Mouse (Mus musculus) intestine, embryonic 15.5 days (tissue): ENCODE measurements around the gene Ang4. TPM values are rescaled to one million over a fixed set of nuclear protein-coding genes. Genes with fewer than 3 reads are reported as not detected.

Experiments used
- ATAC-seq: fragments of 200-750 bp; cut with Nextera tagmentation; 2 replicates; pipeline ENCODE4 v1.8.0; 2017; ENCODE audit warnings: moderate TSS enrichment, moderate library complexity
- H3K27ac ChIP-seq: fragments of 300-500 bp; sonication (generic); 2 replicates; pipeline ENCODE4 v1.5.1; 2015; ENCODE audit warnings: mild to moderate bottlenecking, inconsistent platforms
- H3K27me3 ChIP-seq: fragments of 300-500 bp; sonication (generic); replicated peaks from 2 replicates; pipeline ENCODE4 v1.6.1; 2015; ENCODE audit warnings: inconsistent platforms
- H3K36me3 ChIP-seq: fragments of 300-500 bp; sonication (generic); 2 replicates; pipeline ENCODE4 v1.6.1; 2015; ENCODE audit warnings: inconsistent platforms
- H3K4me1 ChIP-seq: fragments of 300-500 bp; sonication (generic); replicated peaks from 2 replicates; pipeline ENCODE4 v1.6.1; 2015; ENCODE audit warnings: inconsistent platforms
- H3K4me2 ChIP-seq: fragments of 300-500 bp; sonication (generic); replicated peaks from 2 replicates; pipeline ENCODE4 v1.6.1; 2015; ENCODE audit warnings: mild to moderate bottlenecking, inconsistent platforms
- H3K4me3 ChIP-seq: fragments of 300-500 bp; sonication (generic); replicated peaks from 2 replicates; pipeline ENCODE4 v1.5.1; 2015; ENCODE audit warnings: inconsistent platforms
- H3K9ac ChIP-seq: fragments of 300-500 bp; sonication (generic); 2 replicates; pipeline ENCODE4 v1.6.1; 2015; ENCODE audit warnings: inconsistent platforms
- H3K9me3 ChIP-seq: fragments of 300-500 bp; sonication (generic); 2 replicates; pipeline ENCODE4 v1.6.1; 2016; ENCODE audit warnings: inconsistent platforms
- WGBS: fragments of 180-500 bp; shearing (Covaris S2); methylation state at CpG from one replicate; pipeline ENCODE4 v1.1.7; 2015; 5-methylcytosine and 5-hydroxymethylcytosine counted together
- polyA plus RNA-seq: library from polyadenylated mRNA; unstranded; fragments of >200 nt; fragmentation: Nextera tagmentation; extraction: Ambion mirVana; gene quantifications from 2 replicates; pipeline ENCODE4 v1.2.1, GENCODE M21; 2015

Ang4 gene
- polyA plus RNA-seq, 1 experiment from 2014 or later: 2.9 TPM

- 4% methylated on average over 29 of the region's 29 CpGs for whole genome bisulfite sequencing
- Histone ChIP-seq H3K27me3 (peaks cover 38% of the 10 kb centered on the region), H3K9ac (no peak overlapping the region), H3K4me3 (no peak overlapping the region), H3K4me1 (peaks cover 9% of the 10 kb centered on the region; the same call in 1 of the 2 replicates), H3K36me3 (no peaks in the 10 kb centered on the region), H3K27ac (no peak overlapping the region), H3K9me3 (no peaks in the 10 kb centered on the region), H3K4me2 (peak overlapping the region; percentile 40)
- no peak for ATAC-seq
Observed at GRCm38 (mm10) chr14:51738411-51739149, 34.8 kb downstream of the Ang4 start.

- H3K4me2 ChIP-seq: no peak overlapping the region
- WGBS: 17% methylated on average over 12 of the region's 12 CpGs
- no peaks in the 10 kb centered on the region for H3K9me3 ChIP-seq
- no peak overlapping the region for H3K9ac ChIP-seq
- ATAC-seq: no peak
- H3K4me3 ChIP-seq: no peak overlapping the region
- peaks cover 9% of the 10 kb centered on the region; the same call in 1 of the 2 replicates for H3K4me1 ChIP-seq
- H3K36me3 ChIP-seq: no peaks in the 10 kb centered on the region
- peaks cover 38% of the 10 kb centered on the region for H3K27me3 ChIP-seq
- H3K27ac ChIP-seq: no peak overlapping the region
Observed at GRCm38 (mm10) chr14:51737967-51738366, 35.4 kb downstream of the Ang4 start.

DNA sequence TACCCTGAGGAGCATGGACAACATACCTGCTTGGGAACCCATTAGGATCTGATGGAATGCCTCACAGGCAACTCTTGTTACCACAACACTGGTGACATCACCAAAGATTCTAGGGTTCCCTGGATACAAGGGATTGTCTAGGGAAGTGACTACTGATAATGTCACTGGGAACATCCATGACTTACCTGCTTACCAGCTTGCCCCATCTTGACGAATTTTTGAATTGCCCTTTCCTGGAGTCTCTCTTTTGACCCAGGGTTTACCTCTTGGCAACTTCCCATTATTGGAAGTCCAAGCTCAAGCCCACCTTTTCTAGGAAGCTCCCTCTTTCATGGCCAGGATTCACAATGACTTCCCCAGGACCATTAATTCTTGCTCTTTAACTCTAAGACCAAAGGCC is 56.3 kb downstream of the Ang4 start, which contains the start of gene Gm5800:
Gene Gm5800, minus strand, starts transcription at position 101 of the 400 bp plus-strand sequence.
- Histone ChIP-seq H3K4me3 (no peak within 1 kb of the TSS), H3K27ac (no peak within 1 kb of the TSS), H3K4me1 (no peaks in the 10 kb centered on the region), H3K9ac (no peak within 1 kb of the TSS), H3K9me3 (no peaks in the 10 kb centered on the region), H3K36me3 (no peaks in the 10 kb centered on the region), H3K27me3 (no peaks in the 10 kb centered on the region), H3K4me2 (no peak within 1 kb of the TSS)
- 38% methylated on average over 1 of the region's 1 CpGs for WGBS
- ATAC-seq: no peak

Other genes starting within 250 kb of the Ang4 start
- not detected in 2 replicates for gene Gm5622, start 220.8 kb downstream of the Ang4 start, polyA plus RNA-seq
- not detected in 2 replicates for gene Gm17175, start 199.5 kb downstream of the Ang4 start, polyA plus RNA-seq
- gene Gm17174, start 181.5 kb downstream of the Ang4 start, polyA plus RNA-seq: not detected in 2 replicates
- gene Gm17078, start 162.3 kb downstream of the Ang4 start, polyA plus RNA-seq: not detected in 2 replicates
- gene Gm4181, start 137.9 kb downstream of the Ang4 start, polyA plus RNA-seq: not detected in 2 replicates
- not detected in 2 replicates for gene Gm17079, start 78.1 kb downstream of the Ang4 start, polyA plus RNA-seq
- gene Gm5800, start 56.4 kb downstream of the Ang4 start, polyA plus RNA-seq: not detected in 2 replicates
- not detected in 2 replicates for gene AY358078, start 26.5 kb upstream of the Ang4 start, polyA plus RNA-seq
- gene Ear6, start 80.1 kb upstream of the Ang4 start, polyA plus RNA-seq: 0.35 TPM in 1 of 2 replicates, not detected in the other
- 45.4 and 45.5 TPM in 2 replicates for gene Mettl17, start 111.3 kb upstream of the Ang4 start, polyA plus RNA-seq
- 0.96 and 1.0 TPM in 2 replicates for gene Slc39a2, start 119.3 kb upstream of the Ang4 start, polyA plus RNA-seq
- 52.2 and 60.1 TPM in 2 replicates for gene Ndrg2, start 140.6 kb upstream of the Ang4 start, polyA plus RNA-seq
- not detected in 2 replicates for gene Tppp2, start 144.8 kb upstream of the Ang4 start, polyA plus RNA-seq
- gene Rnase13, start 149.2 kb upstream of the Ang4 start, polyA plus RNA-seq: not detected in 2 replicates
- gene Arhgef40, start 211.1 kb upstream of the Ang4 start, polyA plus RNA-seq: 64.4 and 65.9 TPM in 2 replicates
- 50.1 and 60.0 TPM in 2 replicates for gene Tmem253, start 242.1 kb upstream of the Ang4 start, polyA plus RNA-seq
- gene Zfp219, start 247.1 kb upstream of the Ang4 start, polyA plus RNA-seq: 29.7 and 29.8 TPM in 2 replicates